Mouse (Mus musculus) thymus, adult 2 months (tissue): ENCODE results near the gene Orc3.
A peak's percentile ranks its signal among the peaks of the same experiment; 100 is the strongest.

Experiments used
- CTCF ChIP-seq: fragments of 200-500 bp; IDR thresholded peaks from 2 replicates; pipeline ENCODE4 v1.5.1; 2012; ENCODE audit warnings: mild to moderate bottlenecking, control low read depth, low read length, moderate library complexity, borderline replicate concordance; ENCODE audit not compliant: control insufficient read depth, poor library complexity, insufficient read depth; ENCODE audit errors: extremely low read depth
- POLR2A ChIP-seq: fragments of 200-500 bp; IDR thresholded peaks from 2 replicates; pipeline ENCODE4 v1.6.1; 2012; ENCODE audit warnings: mild to moderate bottlenecking, low read length, control low read depth, moderate library complexity; ENCODE audit not compliant: control insufficient read depth, poor library complexity, insufficient read depth; ENCODE audit errors: extremely low read depth

DNA sequence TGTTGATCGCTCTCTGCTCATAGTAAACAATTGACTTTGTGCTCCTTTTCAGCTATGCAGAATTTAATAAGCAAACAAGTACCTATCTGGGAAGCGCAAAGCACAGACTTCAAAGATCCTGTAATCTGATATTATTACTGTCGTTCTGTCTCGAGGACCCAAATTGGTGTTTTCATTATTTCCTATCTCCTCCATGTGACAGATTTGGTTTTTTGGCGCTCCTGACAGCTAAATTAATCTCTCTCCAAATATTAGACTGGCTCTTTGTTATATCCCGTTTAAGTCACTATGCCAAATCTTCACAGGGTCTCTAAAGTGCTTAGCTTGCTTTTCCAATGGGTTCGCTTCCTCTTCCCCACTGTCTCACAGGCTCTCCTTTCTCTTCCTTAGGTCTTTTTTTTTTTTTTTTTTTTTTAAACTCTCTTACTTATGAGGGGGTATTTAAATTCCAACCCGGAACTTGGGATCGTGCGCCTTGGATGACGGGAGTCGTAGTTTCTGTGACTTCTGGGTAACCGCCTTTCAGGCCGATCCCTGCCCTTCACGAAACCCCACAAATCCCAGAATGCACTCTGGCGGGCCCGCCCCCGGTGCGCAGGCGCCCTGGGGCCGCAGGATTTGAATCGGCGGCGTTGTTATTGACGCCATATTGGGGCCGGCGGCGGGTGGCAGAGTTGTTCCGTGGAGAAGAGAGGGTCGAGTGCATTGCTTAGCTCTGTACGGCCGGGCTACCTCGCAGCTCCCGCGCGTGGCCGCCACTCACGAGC is 64.6 kb downstream of the Orc3 start:
- no peak for TF ChIP-seq CTCF
- TF ChIP-seq POLR2A = peak; percentile 95
